Mouse (Mus musculus): Measurements from ENCODE around the gene Nmral1. TPM values are rescaled to one million over a fixed set of nuclear protein-coding genes. Genes with fewer than 3 reads are reported as not detected.

The Nmral1 gene
- polyA plus RNA-seq, 1 experiment from 2014 or later, result 167 TPM

DNA sequence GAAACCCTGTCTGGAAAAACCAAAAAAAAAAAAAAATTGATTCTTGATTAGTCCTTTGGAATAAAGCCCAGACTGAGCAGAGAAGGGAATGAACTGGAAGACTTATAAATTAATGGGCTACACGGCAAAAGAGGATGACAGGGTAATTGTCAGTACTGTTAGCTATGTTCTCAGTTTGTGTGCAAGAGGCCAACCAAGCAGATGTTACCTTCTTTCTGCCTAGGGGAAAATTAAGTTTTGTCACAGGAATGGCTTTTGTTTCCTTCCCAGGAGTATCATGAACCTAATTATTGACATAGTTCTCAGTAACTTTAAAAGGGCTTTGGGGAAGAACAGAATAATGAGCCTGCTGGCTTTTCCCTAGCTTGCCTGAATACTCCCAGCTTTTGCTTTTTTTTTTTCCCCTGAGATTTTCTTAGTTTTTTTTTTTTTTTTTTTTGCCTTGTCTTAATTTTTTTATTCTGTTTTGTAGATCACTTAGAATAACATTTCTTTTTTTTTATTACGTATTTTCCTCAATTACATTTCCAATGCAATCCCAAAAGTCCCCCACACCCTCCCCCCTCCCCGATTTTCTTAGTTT, 11.7 kb upstream of the Nmral1 start:
- ATAC-seq (ENCODE audit: low FRiP score), result no peak
- Histone ChIP-seq H3K36me3 (replicated peaks) (no peaks in the 10 kb centered on the region), H3K9ac (no peak overlapping the region), H3K4me3 (replicated peaks) (no peak overlapping the region), H3K27me3 (no peaks in the 10 kb centered on the region), H3K27ac (no peak overlapping the region), H3K9me3 (no peaks in the 10 kb centered on the region), H3K4me2 (no peak overlapping the region), H3K4me1 (peaks cover 11% of the 10 kb centered on the region)
- 82% methylated on average over 3 of the region's 3 CpGs for WGBS

DNA sequence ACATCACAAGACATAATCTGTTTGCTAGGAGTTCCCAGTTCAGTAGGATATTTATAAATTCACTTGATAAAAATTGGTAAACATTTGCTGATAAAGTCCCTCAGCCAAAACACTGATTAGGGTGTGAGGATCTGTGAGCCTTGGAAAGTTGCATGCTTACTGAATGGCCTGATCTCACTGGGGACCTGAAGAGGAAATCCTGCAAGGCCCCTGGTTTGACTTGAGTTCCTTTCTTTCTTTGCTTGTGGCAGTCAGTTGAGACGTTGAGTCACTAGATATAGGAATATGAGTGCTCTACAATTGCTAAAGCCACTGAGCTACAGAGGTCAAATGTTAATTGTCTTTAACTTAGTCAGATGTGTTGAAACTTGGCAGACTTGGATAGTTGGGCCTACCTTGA, 8.8 kb upstream of the Nmral1 start:
- H3K4me1 ChIP-seq, result peaks cover 12% of the 10 kb centered on the region
- no peaks in the 10 kb centered on the region for H3K9me3 ChIP-seq
- no peak for ATAC-seq (ENCODE audit: low FRiP score)
- H3K4me3 ChIP-seq (replicated peaks), result no peak overlapping the region
- H3K9ac ChIP-seq, result no peak overlapping the region
- H3K27me3 ChIP-seq, result peaks cover 5% of the 10 kb centered on the region; the same call in 1 of the 2 replicates
- no peak overlapping the region for H3K4me2 ChIP-seq
- WGBS, result 76% methylated on average over 1 of the region's 1 CpGs
- no peak overlapping the region for H3K27ac ChIP-seq
- no peaks in the 10 kb centered on the region for H3K36me3 ChIP-seq (replicated peaks)

DNA sequence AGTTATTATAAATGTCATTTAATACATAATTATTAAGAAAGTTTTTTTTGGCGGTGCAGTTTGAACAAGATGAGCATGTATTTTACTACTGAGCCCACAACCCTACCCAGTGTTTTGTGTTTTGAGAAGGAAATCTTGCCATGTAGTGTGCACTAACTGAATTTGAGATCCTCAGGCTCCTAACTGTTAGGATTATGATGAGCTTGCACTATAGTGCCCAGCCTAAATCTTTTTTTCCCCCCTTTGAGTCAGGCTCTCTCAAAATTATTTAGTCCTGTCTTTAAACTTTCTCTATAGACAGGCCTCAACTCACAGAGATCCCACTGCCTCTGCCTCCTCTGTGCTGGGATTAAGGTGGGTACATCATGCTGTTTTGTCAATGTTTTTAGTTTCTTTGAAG, 8.4 kb upstream of the Nmral1 start:
- H3K27me3 ChIP-seq, result peaks cover 5% of the 10 kb centered on the region; the same call in 1 of the 2 replicates
- no peak overlapping the region for H3K27ac ChIP-seq
- no peaks in the 10 kb centered on the region for H3K9me3 ChIP-seq
- no peaks in the 10 kb centered on the region for H3K36me3 ChIP-seq (replicated peaks)
- no peak overlapping the region for H3K9ac ChIP-seq
- 92% methylated on average over 1 of the region's 1 CpGs for WGBS
- peaks cover 12% of the 10 kb centered on the region for H3K4me1 ChIP-seq
- H3K4me3 ChIP-seq (replicated peaks), result no peak overlapping the region
- no peak for ATAC-seq (ENCODE audit: low FRiP score)
- peak overlapping the region; percentile 92 for H3K4me2 ChIP-seq

DNA sequence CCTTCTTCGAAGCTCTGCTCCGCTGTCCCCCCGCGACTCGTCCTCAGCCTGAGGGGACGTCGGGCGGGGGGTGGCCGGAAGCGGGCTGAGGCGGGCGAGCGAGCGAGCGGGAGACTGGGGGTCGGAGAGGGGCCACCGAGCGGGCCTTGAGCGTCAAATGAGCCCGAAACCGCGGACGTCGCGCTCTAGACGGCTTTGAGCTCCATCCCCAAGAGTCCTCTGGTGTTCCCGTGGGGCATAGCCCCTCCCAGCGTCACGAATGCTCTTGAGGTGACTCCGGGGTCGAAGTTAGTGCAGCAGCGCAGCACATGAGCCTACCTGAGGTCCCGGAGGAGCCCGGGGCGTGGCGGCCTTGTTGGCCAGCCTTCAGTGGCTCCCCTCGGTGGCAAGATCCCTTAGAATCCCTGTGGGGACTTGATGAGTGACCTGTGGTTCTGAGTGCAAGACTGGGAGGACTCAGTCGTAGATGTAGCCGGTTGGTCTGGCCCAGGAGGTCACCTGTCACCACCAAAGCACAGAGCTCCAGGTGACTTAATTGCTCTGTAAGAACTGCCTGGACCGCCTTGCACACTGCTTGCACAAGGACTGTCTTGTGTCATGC, 7.5 kb upstream of the Nmral1 start:
- ATAC-seq (ENCODE audit: low FRiP score), result peak; percentile 65
- Histone ChIP-seq H3K9me3 (no peaks in the 10 kb centered on the region), H3K27me3 (peaks cover 5% of the 10 kb centered on the region; the same call in 1 of the 2 replicates), H3K4me3 (replicated peaks) (peak overlapping the region; percentile 85), H3K36me3 (replicated peaks) (no peaks in the 10 kb centered on the region), H3K4me2 (peak overlapping the region; percentile 92), H3K9ac (peak overlapping the region; percentile 85), H3K4me1 (peaks cover 12% of the 10 kb centered on the region), H3K27ac (peak overlapping the region; percentile 76)
- WGBS, result under 1% methylated on average over 40 of the region's 40 CpGs

- peak; percentile 97 for ATAC-seq (ENCODE audit: low FRiP score)
- Histone ChIP-seq H3K9ac (peak within 1 kb of the TSS; percentile 85), H3K27me3 (peaks cover 5% of the 10 kb centered on the region; the same call in 1 of the 2 replicates), H3K4me2 (peak within 1 kb of the TSS; percentile 92), H3K27ac (peak within 1 kb of the TSS; percentile 76), H3K9me3 (no peaks in the 10 kb centered on the region), H3K4me3 (replicated peaks) (peak within 1 kb of the TSS; percentile 85), H3K36me3 (replicated peaks) (no peaks in the 10 kb centered on the region), H3K4me1 (peaks cover 12% of the 10 kb centered on the region)
- 6% methylated on average over 35 of the region's 35 CpGs for WGBS
Measured at GRCm38 (mm10) chr16:4725780-4726527, 6.8 kb upstream of the Nmral1 start, which contains the start of gene Hmox2. Gene Hmox2, plus strand, starts transcription at chr16:4726361.

DNA sequence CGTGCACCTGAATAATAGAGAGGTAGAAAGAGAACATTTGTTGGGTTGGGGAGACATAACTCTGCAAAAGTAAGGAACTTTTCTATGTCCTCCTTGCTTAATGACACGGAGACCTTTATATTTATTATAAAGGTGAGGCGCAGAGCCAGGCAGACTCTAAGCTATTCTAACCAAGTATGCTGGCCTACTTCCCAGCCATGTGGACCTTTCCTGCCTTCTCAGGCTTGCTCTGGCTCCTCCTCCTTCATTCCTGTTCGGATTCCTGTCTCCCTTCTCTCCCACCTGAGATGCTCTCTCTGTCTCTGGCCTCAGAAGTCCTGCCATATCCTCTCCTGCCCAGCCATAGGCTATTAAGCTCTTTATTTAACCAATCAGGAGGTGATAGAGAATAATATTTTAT, 6.1 kb upstream of the Nmral1 start:
- 79% methylated on average over 4 of the region's 4 CpGs for WGBS
- Histone ChIP-seq H3K36me3 (replicated peaks) (no peaks in the 10 kb centered on the region), H3K4me3 (replicated peaks) (no peak overlapping the region), H3K9me3 (no peaks in the 10 kb centered on the region), H3K27ac (no peak overlapping the region), H3K4me1 (peaks cover 12% of the 10 kb centered on the region), H3K27me3 (peaks cover 5% of the 10 kb centered on the region; the same call in 1 of the 2 replicates), H3K4me2 (no peak overlapping the region), H3K9ac (no peak overlapping the region)
- ATAC-seq (ENCODE audit: low FRiP score), result no peak

- peaks cover 17% of the 10 kb centered on the region for H3K4me1 ChIP-seq
- 76% methylated on average over 3 of the region's 3 CpGs for WGBS
- H3K4me2 ChIP-seq, result no peak overlapping the region
- no peak overlapping the region for H3K9ac ChIP-seq
- H3K36me3 ChIP-seq (replicated peaks), result no peaks in the 10 kb centered on the region
- H3K27me3 ChIP-seq, result peaks cover 5% of the 10 kb centered on the region; the same call in 1 of the 2 replicates
- no peaks in the 10 kb centered on the region for H3K9me3 ChIP-seq
- ATAC-seq (ENCODE audit: low FRiP score), result no peak
- no peak overlapping the region for H3K4me3 ChIP-seq (replicated peaks)
- H3K27ac ChIP-seq, result no peak overlapping the region
Measured at GRCm38 (mm10) chr16:4722915-4723209, 3.7 kb upstream of the Nmral1 start.

GRCm38 (mm10) chr16:4722128-4722914, 3.2 kb upstream of the Nmral1 start:
- no peak for ATAC-seq (ENCODE audit: low FRiP score)
- peaks cover 22% of the 10 kb centered on the region for H3K4me1 ChIP-seq
- no peak overlapping the region for H3K9ac ChIP-seq
- no peak overlapping the region for H3K27ac ChIP-seq
- H3K9me3 ChIP-seq, result no peaks in the 10 kb centered on the region
- no peak overlapping the region for H3K4me3 ChIP-seq (replicated peaks)
- WGBS, result 73% methylated on average over 7 of the region's 7 CpGs
- H3K4me2 ChIP-seq, result no peak overlapping the region
- no peaks in the 10 kb centered on the region for H3K36me3 ChIP-seq (replicated peaks)
- H3K27me3 ChIP-seq, result peaks cover 5% of the 10 kb centered on the region; the same call in 1 of the 2 replicates

DNA sequence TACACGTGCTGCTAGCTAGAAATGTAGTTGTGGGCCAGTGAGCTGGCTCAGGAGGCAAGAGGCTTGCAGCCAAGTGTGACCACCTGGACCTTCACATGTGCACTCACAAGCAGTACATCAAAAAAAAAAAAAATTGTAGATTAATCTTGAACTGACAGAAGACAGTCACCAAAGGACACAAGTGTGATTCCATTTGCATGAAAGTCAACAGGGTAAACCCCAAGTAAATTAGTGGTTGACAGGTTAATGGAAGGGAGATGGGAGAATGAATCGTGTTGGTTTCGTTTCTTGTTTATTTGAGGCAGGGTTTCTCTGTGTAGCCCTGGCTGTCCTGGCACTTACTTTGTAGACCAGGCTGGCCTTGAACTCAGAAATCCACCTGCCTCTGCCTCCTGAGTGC, 1.3 kb downstream of the Nmral1 start:
- H3K36me3 ChIP-seq (replicated peaks), result peaks cover 36% of the 10 kb centered on the region
- H3K9ac ChIP-seq, result peak overlapping the region; percentile 76
- H3K27me3 ChIP-seq, result no peaks in the 10 kb centered on the region
- H3K4me2 ChIP-seq, result peak overlapping the region; percentile 64
- ATAC-seq (ENCODE audit: low FRiP score), result no peak
- peaks cover 10% of the 10 kb centered on the region for H3K4me1 ChIP-seq
- peak overlapping the region; percentile 68 for H3K4me3 ChIP-seq (replicated peaks)
- WGBS, result 66% methylated on average over 3 of the region's 3 CpGs
- no peak overlapping the region for H3K27ac ChIP-seq
- no peaks in the 10 kb centered on the region for H3K9me3 ChIP-seq

DNA sequence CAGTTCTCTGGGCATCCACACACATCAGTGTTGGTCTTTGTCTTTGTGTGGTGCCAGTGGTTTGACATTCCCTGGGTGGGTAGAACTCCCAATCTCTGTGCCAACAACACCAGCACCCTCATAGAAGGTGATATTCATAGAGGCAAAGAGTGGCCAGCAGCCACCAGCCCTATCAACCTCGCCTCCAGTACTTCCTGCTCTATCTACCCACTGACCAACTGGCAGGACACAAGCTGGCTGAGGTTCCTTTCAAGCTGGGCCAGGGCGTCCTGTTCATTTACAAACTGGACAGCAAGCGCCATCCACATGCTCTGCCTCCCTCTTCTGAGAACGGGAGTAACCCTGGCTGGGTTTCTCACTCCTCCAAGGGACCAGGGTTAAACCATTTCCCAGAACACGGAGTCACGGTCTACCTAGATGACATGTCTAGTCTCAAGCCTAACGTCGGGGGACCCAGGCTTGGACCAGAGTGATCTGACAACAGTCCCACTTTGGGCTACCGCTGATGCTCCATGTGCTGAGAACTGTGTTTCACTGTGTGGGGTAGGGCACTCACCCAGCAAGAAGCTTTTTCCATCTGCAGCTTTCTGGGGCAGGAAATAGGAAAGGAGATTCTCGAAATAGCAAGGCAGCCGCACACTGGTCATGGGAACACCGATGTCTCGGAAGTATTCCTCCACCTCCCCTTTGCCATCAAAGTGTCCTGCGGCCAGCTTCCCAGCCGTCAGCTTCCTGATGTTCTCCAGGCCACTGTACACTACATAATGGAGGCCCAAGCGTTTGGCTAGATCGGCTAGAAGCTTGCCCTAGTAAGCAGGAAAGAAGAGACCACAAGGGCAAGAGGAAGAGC, 5.1 kb downstream of the Nmral1 start:
- Histone ChIP-seq H3K9ac (no peak overlapping the region), H3K4me1 (peaks cover 7% of the 10 kb centered on the region), H3K4me3 (replicated peaks) (no peak overlapping the region), H3K27ac (no peak overlapping the region), H3K27me3 (no peaks in the 10 kb centered on the region), H3K4me2 (no peak overlapping the region), H3K9me3 (no peaks in the 10 kb centered on the region), H3K36me3 (replicated peaks) (peaks cover 73% of the 10 kb centered on the region)
- 92% methylated on average over 17 of the region's 17 CpGs for WGBS
- no peak for ATAC-seq (ENCODE audit: low FRiP score)

GRCm38 (mm10) chr16:4711173-4711572, 8.0 kb downstream of the Nmral1 start:
- WGBS, result 93% methylated on average over 4 of the region's 4 CpGs
- Histone ChIP-seq H3K36me3 (replicated peaks) (peaks cover 98% of the 10 kb centered on the region), H3K4me3 (replicated peaks) (no peak overlapping the region)

More at GRCm38 (mm10) chr16:4711173-4711572, 8.0 kb downstream of the Nmral1 start:
- no peak for ATAC-seq (ENCODE audit: low FRiP score)
- no peak overlapping the region for H3K4me2 ChIP-seq
- no peak overlapping the region for H3K9ac ChIP-seq
- no peaks in the 10 kb centered on the region for H3K27me3 ChIP-seq
- H3K27ac ChIP-seq, result no peak overlapping the region
- no peaks in the 10 kb centered on the region for H3K4me1 ChIP-seq
- no peaks in the 10 kb centered on the region for H3K9me3 ChIP-seq

Data from forebrain, embryonic 12.5 days (tissue).